Mouse (Mus musculus): ENCODE data around the gene Glis3.

GRCm38 (mm10) chr19:28561697-28562002 lies 118.2 kb downstream of the Glis3 start:
- TF ChIP-seq POLR2A (IDR thresholded peaks at IDR 0.05; ENCODE audit: low read depth, low read length) (no peak), CTCF (IDR thresholded peaks at IDR 0.05; ENCODE audit: borderline replicate concordance, insufficient read depth, low read length) (no peak)
